Mouse (Mus musculus) induced T-regulatory cell, adult 2 months (primary cell): ENCODE results near the gene Cpa2.

Experiments used
- DNase-seq: peaks from one replicate; pipeline ENCODE4 v3.0.0-alpha.2; 2012; ENCODE audit warnings: low read depth

Gene Cpa2

DNA sequence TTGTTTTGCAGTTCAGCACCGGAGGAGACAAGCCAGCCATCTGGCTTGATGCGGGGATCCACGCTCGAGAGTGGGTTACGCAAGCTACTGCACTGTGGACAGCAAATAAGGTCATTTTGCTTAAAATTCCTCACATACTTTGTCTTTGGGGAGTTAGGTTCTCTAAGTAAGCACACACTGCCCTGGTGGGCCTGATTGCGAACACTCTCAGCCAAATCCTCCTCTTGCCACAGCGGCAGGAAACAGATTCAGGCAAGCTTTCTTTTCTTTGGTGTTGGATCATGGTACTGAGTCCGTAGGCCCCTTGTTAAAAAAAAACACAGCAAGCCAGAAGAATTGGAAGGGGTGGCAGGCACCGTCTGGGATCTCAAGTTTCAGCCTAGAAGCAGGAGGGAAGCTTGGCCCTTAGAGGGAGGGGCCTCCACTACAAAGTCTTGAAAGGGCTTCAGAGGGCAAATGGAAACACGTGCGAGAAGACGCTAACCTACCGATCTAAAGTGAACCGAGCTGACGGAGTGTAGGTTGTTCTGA, 7.9 kb downstream of the Cpa2 start:
- DNase-seq, result no peak

GRCm38 (mm10) chr6:30550496-30551192, 9.3 kb downstream of the Cpa2 start:
- peak; percentile 29 for DNase-seq

GRCm38 (mm10) chr6:30551193-30551515, 9.8 kb downstream of the Cpa2 start:
- no peak for DNase-seq

- peak; percentile 26 for DNase-seq
These were observed 10.5 kb downstream of the Cpa2 start for GRCm38 (mm10) chr6:30551644-30552580.

GRCm38 (mm10) chr6:30552628-30553027, 11.2 kb downstream of the Cpa2 start:
- no peak for DNase-seq

- DNase-seq, result no peak
These were observed 12.1 kb downstream of the Cpa2 start for GRCm38 (mm10) chr6:30553381-30554010.

DNA sequence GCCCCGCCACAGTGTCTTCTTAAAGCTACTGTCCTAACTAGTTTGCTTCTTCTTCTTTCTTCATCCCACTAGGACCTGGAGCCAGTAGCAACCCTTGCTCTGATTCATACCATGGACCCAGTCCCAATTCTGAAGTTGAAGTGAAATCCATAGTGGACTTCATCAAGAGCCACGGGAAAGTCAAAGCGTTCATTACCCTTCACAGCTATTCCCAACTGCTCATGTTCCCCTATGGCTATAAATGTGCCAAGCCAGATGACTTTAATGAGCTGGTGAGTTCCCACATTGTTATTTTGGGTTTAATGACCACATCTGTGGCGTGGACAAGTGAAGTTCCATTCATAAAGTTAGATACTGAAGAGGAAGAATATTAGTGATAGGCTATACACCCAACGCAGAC, 12.7 kb downstream of the Cpa2 start:
- no peak for DNase-seq

DNA sequence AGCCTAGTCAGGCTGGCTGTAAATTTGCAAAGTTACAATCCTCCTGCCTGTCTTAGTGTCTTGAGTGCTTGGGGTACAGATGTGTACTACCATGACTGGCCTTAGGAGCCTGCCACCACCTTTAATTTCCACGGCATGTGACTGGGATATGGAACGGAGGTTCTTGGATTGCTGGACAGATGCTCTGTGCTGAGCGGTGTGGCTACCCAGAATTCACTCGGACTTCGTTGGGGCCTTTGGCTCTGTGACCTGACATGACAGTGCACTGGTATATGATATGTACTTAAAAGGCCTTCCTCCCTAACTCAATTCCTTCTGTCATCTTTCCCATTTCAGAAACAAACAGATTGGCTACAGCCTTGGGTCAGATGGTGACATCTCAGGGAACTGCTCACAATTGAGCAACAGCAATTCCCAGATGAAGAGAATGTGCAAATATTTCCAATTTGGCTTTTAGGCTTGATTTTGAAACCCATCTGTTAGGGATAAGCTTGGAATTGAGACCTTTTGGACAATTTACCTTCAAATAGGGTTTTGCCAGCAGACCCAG, 13.3 kb downstream of the Cpa2 start:
- no peak for DNase-seq

DNA sequence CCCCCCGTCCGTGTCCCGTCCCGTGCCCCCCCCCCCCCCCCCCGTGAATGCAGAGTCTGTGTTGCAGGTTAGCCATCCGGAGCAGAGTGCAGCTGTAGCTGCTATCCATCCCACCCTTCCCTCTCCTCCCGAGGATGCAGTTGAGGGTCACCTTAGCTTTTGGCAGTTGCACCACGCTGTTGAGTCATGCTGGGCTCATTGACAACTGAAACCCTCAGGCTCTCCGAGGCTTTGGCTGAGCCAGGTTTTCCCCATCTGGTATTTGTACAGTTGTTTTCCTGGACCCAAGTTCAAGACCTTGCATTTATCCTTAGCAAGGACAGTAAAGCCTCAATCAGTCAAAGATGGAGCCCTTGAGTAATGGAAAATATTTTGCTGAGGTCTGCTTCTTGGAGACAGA, 14.7 kb downstream of the Cpa2 start:
- DNase-seq, result no peak

GRCm38 (mm10) chr6:30559726-30560125, 18.3 kb downstream of the Cpa2 start:
- no peak for DNase-seq

GRCm38 (mm10) chr6:30562132-30562531, 20.8 kb downstream of the Cpa2 start:
- no peak for DNase-seq

GRCm38 (mm10) chr6:30563575-30563974, 22.2 kb downstream of the Cpa2 start:
- DNase-seq, result no peak

GRCm38 (mm10) chr6:30564051-30564450, 22.7 kb downstream of the Cpa2 start:
- DNase-seq, result no peak

GRCm38 (mm10) chr6:30568069-30568468, 26.7 kb downstream of the Cpa2 start, which contains the start of gene Cpa4:
Gene Cpa4, plus strand, starts transcription at chr6:30568369.
- DNase-seq, result no peak

DNA sequence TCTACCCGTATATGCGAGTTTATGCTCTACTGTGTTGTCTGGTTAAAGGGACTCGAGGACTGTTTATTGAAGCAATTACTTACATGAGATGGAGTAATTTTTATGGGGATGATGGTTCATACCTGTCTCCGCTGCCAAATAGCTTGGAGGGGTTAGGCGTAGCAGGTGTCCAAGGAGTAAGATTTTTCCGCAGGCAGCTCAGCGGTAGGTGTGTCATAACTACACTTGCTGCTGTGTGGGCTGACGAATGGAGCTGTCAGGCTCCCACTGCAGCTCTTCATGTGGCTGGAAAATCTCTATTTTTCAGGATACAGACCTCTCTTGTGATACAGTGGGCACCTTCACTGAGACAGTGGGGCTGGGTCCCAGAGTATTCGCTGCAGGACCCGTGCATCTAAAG, 27.9 kb downstream of the Cpa2 start:
- DNase-seq, result no peak

GRCm38 (mm10) chr6:30570012-30570411, 28.6 kb downstream of the Cpa2 start:
- DNase-seq, result no peak

DNA sequence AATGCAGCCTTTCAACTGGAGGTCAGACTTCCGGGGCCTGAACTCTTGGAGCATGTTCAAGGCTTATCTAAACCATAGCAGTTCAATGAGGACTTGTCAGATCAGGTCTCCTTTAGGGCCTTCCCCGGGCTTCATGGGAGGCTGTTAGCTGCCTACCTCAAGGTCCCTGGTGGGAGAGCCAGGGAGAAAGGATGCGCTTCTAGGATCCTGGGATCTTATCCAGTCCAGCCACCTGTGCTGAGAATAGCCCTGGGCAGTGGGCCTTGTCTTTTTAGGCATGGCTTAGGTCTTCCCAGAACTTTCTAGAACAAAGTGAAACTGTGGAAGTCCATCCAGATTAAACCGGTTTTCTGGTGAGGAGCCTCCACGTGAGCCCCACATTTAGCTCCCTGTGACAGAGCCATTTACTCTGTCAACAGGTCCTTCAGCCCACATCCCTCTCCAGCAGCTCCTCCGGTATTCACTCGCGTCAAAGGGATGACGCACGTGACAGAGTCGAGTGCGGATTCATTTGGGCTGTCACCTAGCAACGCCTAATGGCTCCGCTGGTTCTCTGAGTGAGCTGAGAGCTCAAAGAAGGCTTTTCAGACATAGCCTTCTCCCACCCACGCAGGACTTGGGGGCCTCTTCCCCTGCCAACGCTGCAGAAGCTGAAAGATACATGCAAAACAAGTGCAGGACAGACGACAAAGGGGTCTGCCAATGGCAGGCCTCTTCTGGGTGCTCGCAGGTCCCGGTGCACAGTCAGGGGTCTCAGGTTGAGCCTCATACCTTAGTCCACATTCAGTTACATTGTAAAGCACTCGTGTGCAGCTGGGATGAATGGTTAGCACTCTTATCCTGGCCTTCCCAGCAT, 31.3 kb downstream of the Cpa2 start:
- no peak for DNase-seq

GRCm38 (mm10) chr6:30573380-30573779, 32.0 kb downstream of the Cpa2 start:
- no peak for DNase-seq

DNA sequence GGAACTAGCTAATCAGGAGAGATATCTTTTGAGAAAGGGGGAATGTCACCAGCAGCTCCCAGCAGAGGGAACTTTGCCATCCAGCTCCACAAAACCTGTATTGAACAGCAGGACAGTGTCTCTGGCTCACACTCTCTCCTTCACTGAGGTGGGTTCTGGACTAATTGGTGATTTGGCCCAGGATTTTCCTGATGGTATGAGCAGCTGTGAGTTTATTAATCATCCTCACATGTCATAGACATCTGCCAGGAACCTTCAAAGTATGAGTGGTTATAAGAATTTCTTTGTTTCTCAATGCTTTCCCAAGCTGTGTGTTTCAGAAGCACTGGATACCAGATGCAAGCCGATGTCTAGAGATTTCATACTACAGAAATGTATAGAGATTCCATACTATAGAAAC, 33.6 kb downstream of the Cpa2 start:
- no peak for DNase-seq

GRCm38 (mm10) chr6:30576477-30577203, 35.3 kb downstream of the Cpa2 start:
- DNase-seq, result no peak
